Mouse (Mus musculus) hindbrain, embryonic 15.5 days (tissue): ENCODE results near the gene Casp6. TPM values are rescaled to one million over a fixed set of nuclear protein-coding genes. Genes with fewer than 3 reads are reported as not detected.

ENCODE experiments used
- ATAC-seq: fragments of 200-750 bp; cut with Nextera tagmentation; 2 replicates; pipeline ENCODE4 v1.8.0; 2017; ENCODE audit warnings: low read depth, moderate number of reproducible peaks, moderate TSS enrichment; ENCODE audit not compliant: low FRiP score
- H3K27ac ChIP-seq: fragments of 300-500 bp; sonication (generic); replicated peaks from 2 replicates; pipeline ENCODE4 v1.5.1; 2015; ENCODE audit warnings: mild to moderate bottlenecking, inconsistent platforms
- H3K27me3 ChIP-seq: fragments of 300-500 bp; sonication (generic); 2 replicates; pipeline ENCODE4 v1.6.1; 2015; ENCODE audit warnings: control low read depth, inconsistent platforms
- H3K36me3 ChIP-seq: fragments of 300-500 bp; sonication (generic); 2 replicates; pipeline ENCODE4 v1.6.1; 2015; ENCODE audit warnings: control low read depth, inconsistent platforms
- H3K4me1 ChIP-seq: fragments of 300-500 bp; sonication (generic); replicated peaks from 2 replicates; pipeline ENCODE4 v1.6.1; 2015; ENCODE audit warnings: control low read depth, inconsistent platforms
- H3K4me2 ChIP-seq: fragments of 300-500 bp; sonication (generic); 2 replicates; pipeline ENCODE4 v1.6.1; 2015; ENCODE audit warnings: moderate library complexity, mild to moderate bottlenecking, inconsistent platforms
- H3K4me3 ChIP-seq: fragments of 300-500 bp; sonication (generic); 2 replicates; pipeline ENCODE4 v1.5.1; 2015; ENCODE audit warnings: mild to moderate bottlenecking, inconsistent platforms
- H3K9ac ChIP-seq: fragments of 300-500 bp; sonication (generic); 2 replicates; pipeline ENCODE4 v1.6.1; 2015; ENCODE audit warnings: inconsistent platforms
- H3K9me3 ChIP-seq: fragments of 300-500 bp; sonication (generic); 2 replicates; pipeline ENCODE4 v1.6.1; 2016; ENCODE audit warnings: control low read depth, inconsistent platforms
- WGBS: fragments of 180-500 bp; shearing (Covaris S2); methylation state at CpG from one replicate; pipeline ENCODE4 v1.1.7; 2015; 5-methylcytosine and 5-hydroxymethylcytosine counted together
- polyA plus RNA-seq: library from polyadenylated mRNA; unstranded; fragments of >200 nt; fragmentation: Nextera tagmentation; extraction: Ambion mirVana; gene quantifications from 2 replicates; pipeline ENCODE4 v1.2.1, GENCODE M21; 2015

Gene Casp6
- polyA plus RNA-seq, 1 experiment from 2014 or later = 25.0 TPM

GRCm38 (mm10) chr3:129930213-129930778 lies 29.1 kb downstream of the Casp6 start:
- ATAC-seq = no peak
- Histone ChIP-seq H3K4me1 (no peaks in the 10 kb centered on the region), H3K9me3 (no peaks in the 10 kb centered on the region), H3K4me2 (no peak overlapping the region), H3K36me3 (no peaks in the 10 kb centered on the region), H3K27me3 (no peaks in the 10 kb centered on the region), H3K9ac (no peak overlapping the region), H3K27ac (no peak overlapping the region), H3K4me3 (no peak overlapping the region)
- WGBS = 72% methylated on average over 6 of the region's 6 CpGs

- H3K27ac ChIP-seq = no peak overlapping the region
- no peak overlapping the region for H3K4me3 ChIP-seq
- H3K36me3 ChIP-seq = no peaks in the 10 kb centered on the region
- H3K27me3 ChIP-seq = no peaks in the 10 kb centered on the region
- 53% methylated on average over 4 of the region's 4 CpGs for WGBS
- H3K9ac ChIP-seq = no peak overlapping the region
- H3K9me3 ChIP-seq = no peaks in the 10 kb centered on the region
- H3K4me1 ChIP-seq = no peaks in the 10 kb centered on the region
- H3K4me2 ChIP-seq = no peak overlapping the region
- no peak for ATAC-seq
Measured at GRCm38 (mm10) chr3:129932443-129932842, 31.2 kb downstream of the Casp6 start.

- H3K4me3 ChIP-seq = no peak overlapping the region
- H3K4me2 ChIP-seq = no peak overlapping the region
- H3K9me3 ChIP-seq = no peaks in the 10 kb centered on the region
- H3K9ac ChIP-seq = no peak overlapping the region
- H3K4me1 ChIP-seq = no peaks in the 10 kb centered on the region
- 68% methylated on average over 9 of the region's 9 CpGs for WGBS
- no peak for ATAC-seq
- H3K36me3 ChIP-seq = no peaks in the 10 kb centered on the region
- no peak overlapping the region for H3K27ac ChIP-seq
- H3K27me3 ChIP-seq = no peaks in the 10 kb centered on the region
Measured at GRCm38 (mm10) chr3:129936561-129936960, 35.3 kb downstream of the Casp6 start.

- Histone ChIP-seq H3K36me3 (no peaks in the 10 kb centered on the region), H3K4me3 (no peak overlapping the region), H3K27ac (no peak overlapping the region), H3K9ac (no peak overlapping the region), H3K4me2 (no peak overlapping the region), H3K27me3 (no peaks in the 10 kb centered on the region), H3K9me3 (no peaks in the 10 kb centered on the region), H3K4me1 (no peaks in the 10 kb centered on the region)
- ATAC-seq = no peak
- 63% methylated on average over 3 of the region's 3 CpGs for WGBS
Measured at GRCm38 (mm10) chr3:129937848-129938247, 36.6 kb downstream of the Casp6 start.

- Histone ChIP-seq H3K4me1 (no peaks in the 10 kb centered on the region), H3K9ac (no peak overlapping the region), H3K4me3 (no peak overlapping the region), H3K4me2 (no peak overlapping the region), H3K9me3 (no peaks in the 10 kb centered on the region), H3K27me3 (no peaks in the 10 kb centered on the region), H3K36me3 (no peaks in the 10 kb centered on the region), H3K27ac (no peak overlapping the region)
- 45% methylated on average over 7 of the region's 7 CpGs for WGBS
- no peak for ATAC-seq
Measured at GRCm38 (mm10) chr3:129939058-129939457, 37.8 kb downstream of the Casp6 start.

GRCm38 (mm10) chr3:129940780-129941179 lies 39.6 kb downstream of the Casp6 start:
- Histone ChIP-seq H3K9me3 (no peaks in the 10 kb centered on the region), H3K4me3 (no peak overlapping the region), H3K4me1 (no peaks in the 10 kb centered on the region), H3K27ac (no peak overlapping the region), H3K4me2 (no peak overlapping the region), H3K36me3 (no peaks in the 10 kb centered on the region), H3K9ac (no peak overlapping the region), H3K27me3 (no peaks in the 10 kb centered on the region)
- ATAC-seq = no peak
- WGBS = 93% methylated on average over 2 of the region's 2 CpGs

GRCm38 (mm10) chr3:129941291-129941690 lies 40.1 kb downstream of the Casp6 start:
- ATAC-seq = no peak
- Histone ChIP-seq H3K9ac (no peak overlapping the region), H3K9me3 (no peaks in the 10 kb centered on the region), H3K27ac (no peak overlapping the region), H3K4me2 (no peak overlapping the region), H3K4me1 (no peaks in the 10 kb centered on the region), H3K36me3 (no peaks in the 10 kb centered on the region), H3K27me3 (no peaks in the 10 kb centered on the region), H3K4me3 (no peak overlapping the region)
- 93% methylated on average over 1 of the region's 1 CpGs for whole genome bisulfite sequencing

GRCm38 (mm10) chr3:129943813-129944212 lies 42.6 kb downstream of the Casp6 start:
- Histone ChIP-seq H3K36me3 (no peaks in the 10 kb centered on the region), H3K4me2 (no peak overlapping the region), H3K9me3 (no peaks in the 10 kb centered on the region), H3K9ac (no peak overlapping the region), H3K4me1 (no peaks in the 10 kb centered on the region), H3K27me3 (no peaks in the 10 kb centered on the region), H3K27ac (no peak overlapping the region), H3K4me3 (no peak overlapping the region)
- 88% methylated on average over 4 of the region's 4 CpGs for WGBS
- no peak for ATAC-seq

GRCm38 (mm10) chr3:129946217-129946914 lies 45.1 kb downstream of the Casp6 start:
- Histone ChIP-seq H3K27ac (no peak overlapping the region), H3K4me2 (no peak overlapping the region), H3K4me3 (no peak overlapping the region), H3K4me1 (no peaks in the 10 kb centered on the region), H3K27me3 (no peaks in the 10 kb centered on the region), H3K9me3 (no peaks in the 10 kb centered on the region), H3K9ac (no peak overlapping the region), H3K36me3 (no peaks in the 10 kb centered on the region)
- no peak for ATAC-seq
- 81% methylated on average over 5 of the region's 5 CpGs for WGBS

- H3K4me2 ChIP-seq = no peak overlapping the region
- ATAC-seq = no peak
- no peak overlapping the region for H3K9ac ChIP-seq
- H3K9me3 ChIP-seq = no peaks in the 10 kb centered on the region
- no peak overlapping the region for H3K4me3 ChIP-seq
- no peaks in the 10 kb centered on the region for H3K27me3 ChIP-seq
- 84% methylated on average over 5 of the region's 5 CpGs for WGBS
- H3K27ac ChIP-seq = no peak overlapping the region
- H3K36me3 ChIP-seq = no peaks in the 10 kb centered on the region
- H3K4me1 ChIP-seq = no peaks in the 10 kb centered on the region
Measured at GRCm38 (mm10) chr3:129948359-129948758, 47.1 kb downstream of the Casp6 start.

- ATAC-seq = no peak
- H3K4me1 ChIP-seq = no peaks in the 10 kb centered on the region
- no peak overlapping the region for H3K27ac ChIP-seq
- no peak overlapping the region for H3K4me2 ChIP-seq
- WGBS = 86% methylated on average over 5 of the region's 5 CpGs
- no peak overlapping the region for H3K9ac ChIP-seq
- no peak overlapping the region for H3K4me3 ChIP-seq
- no peaks in the 10 kb centered on the region for H3K27me3 ChIP-seq
- H3K9me3 ChIP-seq = no peaks in the 10 kb centered on the region
- H3K36me3 ChIP-seq = no peaks in the 10 kb centered on the region
Measured at GRCm38 (mm10) chr3:129949158-129949773, 48.0 kb downstream of the Casp6 start.

- no peak overlapping the region for H3K4me2 ChIP-seq
Measured at GRCm38 (mm10) chr3:129953296-129953695, 52.1 kb downstream of the Casp6 start.

More at GRCm38 (mm10) chr3:129953296-129953695, 52.1 kb downstream of the Casp6 start:
- H3K36me3 ChIP-seq = no peaks in the 10 kb centered on the region
- no peak overlapping the region for H3K4me3 ChIP-seq
- no peaks in the 10 kb centered on the region for H3K27me3 ChIP-seq
- H3K9me3 ChIP-seq = no peaks in the 10 kb centered on the region
- ATAC-seq = no peak
- H3K4me1 ChIP-seq = no peaks in the 10 kb centered on the region
- WGBS = 89% methylated on average over 4 of the region's 4 CpGs
- H3K9ac ChIP-seq = no peak overlapping the region
- no peak overlapping the region for H3K27ac ChIP-seq
